1 mouse cellular context compared by ENCODE assay signal in genomic region chr8:113800556-113800955, GRCm38 (mm10). TPM values are rescaled to one million over a fixed set of nuclear protein-coding genes. Genes with fewer than 3 reads are reported as not detected.
"Had no signal": no experiment of that assay in that cellular context is flagged by ENCODE, and none has a peak within 500 bp of the region (broad histone marks: within the 10 kb centered on the region; RNA-seq: fewer than 3 reads in every experiment).

No protein-coding gene starts in this region.

RNA-seq across cellular contexts. Expression of gene Adamts18, which starts 48.0 kb away (rescaled TPM):
- total RNA-seq: neutrophil, adult 5-6 weeks had no signal
